Mouse (Mus musculus) testis, adult 10 weeks (tissue): ENCODE results near the gene Faxc. TPM values are rescaled to one million over a fixed set of nuclear protein-coding genes. Genes with fewer than 3 reads are reported as not detected.

Source experiments
- polyA plus RNA-seq: library from polyadenylated mRNA; stranded (reverse); fragments of 350-450 nt; fragmentation: Illumina TruSeq; extraction: RNeasy Lipid Tissue Mini Kit (QIAGEN cat#74804); gene quantifications from one replicate; pipeline ENCODE4 v1.2.3, GENCODE M21; 2014; ENCODE audit warnings: low read depth, low replicate concordance

Gene Faxc
- 2.0 TPM for polyA plus RNA-seq

GRCm38 (mm10) chr4:21930971-21931771 lies at the start of gene Faxc:
Faxc (plus strand) TSS chr4:21931329.

Other genes starting within 250 kb of the Faxc start
- gene Prdm13, start 245.4 kb upstream of the Faxc start, polyA plus RNA-seq, result not detected
- 38.2 TPM for gene Ccnc, start 203.6 kb upstream of the Faxc start, polyA plus RNA-seq
- gene Usp45, start 164.2 kb upstream of the Faxc start, polyA plus RNA-seq, result 43.1 TPM
- 17.8 TPM for gene Tstd3, start 164.1 kb upstream of the Faxc start, polyA plus RNA-seq
- 97.9 TPM for gene Pnisr, start 83.7 kb upstream of the Faxc start, polyA plus RNA-seq
- 9.3 TPM for gene Coq3, start 51.7 kb upstream of the Faxc start, polyA plus RNA-seq